Mouse (Mus musculus) midbrain, embryonic 11.5 days (tissue): ENCODE measurements at regions not wholly inside any gene's neighbourhood (a gene's known extent, or its start where the extent isn't known, plus 50 kb on each side); places are given as distances from the start of the nearest gene placed in this dataset.
A peak's percentile ranks its signal among the peaks of the same experiment; 100 is the strongest.
"Not testable (repeated sequence)": the region's sequence is repeated elsewhere in the genome, so short reads cannot be mapped to it uniquely, and the experiment has no call there.

Source experiments
- ATAC-seq: fragments of 200-750 bp; cut with Nextera tagmentation; 2 replicates; pipeline ENCODE4 v1.8.0; 2017; ENCODE audit warnings: moderate TSS enrichment, moderate library complexity; ENCODE audit not compliant: low FRiP score
- DNase-seq: peaks from one replicate; pipeline ENCODE4 v3.0.0; 2015; ENCODE audit warnings: low spot score; ENCODE audit errors: missing footprints
- H3K27ac ChIP-seq: fragments of 300-500 bp; sonication (generic); 2 replicates; pipeline ENCODE4 v1.5.1; 2014; ENCODE audit warnings: low read depth, low read length
- H3K27me3 ChIP-seq: fragments of 300-500 bp; sonication (generic); 2 replicates; pipeline ENCODE4 v1.6.1; 2014; ENCODE audit warnings: mild to moderate bottlenecking, low read length, moderate library complexity, mixed read lengths; ENCODE audit not compliant: control insufficient read depth, insufficient read depth
- H3K36me3 ChIP-seq: fragments of 300-500 bp; sonication (generic); 2 replicates; pipeline ENCODE4 v1.6.1; 2014; ENCODE audit warnings: mild to moderate bottlenecking, low read length, moderate library complexity, mixed read lengths; ENCODE audit not compliant: control insufficient read depth, insufficient read depth
- H3K4me1 ChIP-seq: fragments of 300-500 bp; sonication (generic); 2 replicates; pipeline ENCODE4 v1.6.1; 2014; ENCODE audit warnings: low read length; ENCODE audit not compliant: control insufficient read depth, insufficient read depth
- H3K4me2 ChIP-seq: fragments of 300-500 bp; sonication (generic); 2 replicates; pipeline ENCODE4 v1.6.1; 2014; ENCODE audit warnings: mild to moderate bottlenecking, moderate library complexity
- H3K4me3 ChIP-seq: fragments of 300-500 bp; sonication (generic); 2 replicates; pipeline ENCODE4 v1.5.1; 2014; ENCODE audit warnings: low read depth, low read length
- H3K9ac ChIP-seq: fragments of 300-500 bp; sonication (generic); 2 replicates; pipeline ENCODE4 v1.6.1; 2014; ENCODE audit warnings: low read length
- H3K9me3 ChIP-seq: fragments of 300-500 bp; sonication (generic); 2 replicates; pipeline ENCODE4 v1.6.1; 2016; ENCODE audit warnings: low read length; ENCODE audit not compliant: control insufficient read depth
- WGBS: fragments of 180-500 bp; shearing (Covaris S2); extraction: QIAGEN DNeasy Blood & Tissue Kit; methylation state at CpG from one replicate; pipeline ENCODE4 v1.1.7; 2014; 5-methylcytosine and 5-hydroxymethylcytosine counted together

- H3K9ac ChIP-seq, H3K9me3 ChIP-seq, H3K4me3 ChIP-seq, H3K36me3 ChIP-seq, ATAC-seq, H3K4me2 ChIP-seq, H3K27ac ChIP-seq, H3K27me3 ChIP-seq, DNase-seq, H3K4me1 ChIP-seq: not testable (repeated sequence)
- WGBS: 90% methylated on average over 2 of the region's 2 CpGs
Measured at GRCm38 (mm10) chr6:48188363-48188762, 102.0 kb upstream of the Zfp746 start.

DNA sequence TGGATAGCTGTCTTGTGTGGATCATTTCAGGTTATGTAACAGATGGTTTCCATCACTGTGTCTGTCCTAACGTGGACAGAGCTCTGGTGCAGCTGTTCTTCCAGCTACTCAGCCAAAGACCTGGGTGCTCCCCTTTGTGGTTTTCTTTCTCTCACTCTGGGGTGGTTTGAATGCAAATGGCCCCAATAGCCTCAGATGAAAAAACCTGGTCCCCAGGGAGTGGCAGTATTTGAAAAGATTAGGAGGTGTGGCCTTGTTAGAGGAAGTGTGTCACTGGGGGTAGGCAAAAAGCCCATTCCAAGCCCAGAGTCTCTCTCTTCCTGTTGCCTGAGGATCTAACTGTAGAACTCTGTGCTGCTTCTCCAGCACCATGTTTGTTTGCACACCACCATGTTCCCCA, 98.9 kb upstream of the Zfp746 start:
- H3K9ac ChIP-seq: no peak overlapping the region
- WGBS: 36% methylated on average over 1 of the region's 1 CpGs

GRCm38 (mm10) chr6:48178360-48179120, 92.1 kb upstream of the Zfp746 start:
- no peaks in the 10 kb centered on the region for H3K4me1 ChIP-seq
- H3K9ac ChIP-seq: peak overlapping the region; percentile 42
- no peaks in the 10 kb centered on the region for H3K36me3 ChIP-seq
- H3K4me2 ChIP-seq: no peak overlapping the region
- WGBS: 44% methylated on average over 3 of the region's 3 CpGs
- H3K27ac ChIP-seq: no peak overlapping the region
- no peaks in the 10 kb centered on the region for H3K27me3 ChIP-seq
- no peaks in the 10 kb centered on the region for H3K9me3 ChIP-seq
- peak; percentile 61; the same call in 1 of the 2 replicates for ATAC-seq
- peak; percentile 88 for DNase-seq
- no peak overlapping the region for H3K4me3 ChIP-seq

More for the DNA sequence above, 98.9 kb upstream of the Zfp746 start:
- Histone ChIP-seq H3K4me2 (no peak overlapping the region), H3K4me1 (no peaks in the 10 kb centered on the region), H3K36me3 (no peaks in the 10 kb centered on the region), H3K27me3 (no peaks in the 10 kb centered on the region), H3K4me3 (no peak overlapping the region), H3K9me3 (no peaks in the 10 kb centered on the region), H3K27ac (no peak overlapping the region)
- DNase-seq (no peak), ATAC-seq (no peak)

DNA sequence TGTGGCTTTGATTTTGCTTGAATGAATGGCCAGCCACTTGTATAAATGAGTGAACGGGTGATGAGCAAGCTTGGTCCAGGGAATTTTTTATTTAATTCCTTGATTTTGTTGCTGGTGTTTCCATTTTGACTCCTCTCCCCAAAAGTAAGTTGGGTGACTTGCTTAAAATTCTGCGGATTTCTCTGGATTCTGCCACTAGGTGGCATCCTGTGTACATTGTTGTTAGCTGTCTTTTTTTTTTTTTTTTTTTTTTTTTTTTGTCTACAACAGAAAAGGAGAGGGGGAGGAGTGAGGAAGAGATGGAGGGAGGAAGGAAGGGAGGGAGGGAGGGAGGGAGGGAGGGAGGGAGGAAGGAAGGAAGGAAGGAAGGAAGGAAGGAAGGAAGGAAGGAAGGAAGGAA, 91.5 kb upstream of the Zfp746 start:
- ATAC-seq: no peak
- no peaks in the 10 kb centered on the region for H3K4me1 ChIP-seq
- H3K27ac ChIP-seq: no peak overlapping the region
- no peak overlapping the region for H3K9ac ChIP-seq
- no peaks in the 10 kb centered on the region for H3K36me3 ChIP-seq
- peak; percentile 92 for DNase-seq
- 8% methylated on average over 2 of the region's 2 CpGs for WGBS
- no peaks in the 10 kb centered on the region for H3K9me3 ChIP-seq
- H3K4me2 ChIP-seq: no peak overlapping the region
- H3K4me3 ChIP-seq: no peak overlapping the region
- H3K27me3 ChIP-seq: no peaks in the 10 kb centered on the region

DNA sequence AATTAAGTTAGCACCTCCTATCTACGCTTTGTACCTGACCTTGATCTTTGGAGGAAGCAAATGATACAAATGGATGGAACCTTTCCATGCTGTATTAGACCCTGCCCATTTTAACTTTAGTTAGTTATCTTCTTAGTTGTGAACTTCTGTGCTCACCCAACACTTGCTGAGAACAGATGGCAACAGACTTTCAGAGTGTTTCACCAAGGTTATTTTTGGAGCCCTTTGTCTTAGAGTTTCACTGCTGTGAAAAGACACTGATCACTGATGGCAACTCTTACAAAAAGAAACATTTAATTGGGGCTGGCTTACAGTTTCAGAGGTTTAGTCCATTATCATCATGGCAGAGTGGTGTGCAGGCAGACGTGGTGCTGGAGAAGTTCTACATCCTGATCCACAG, 88.8 kb upstream of the Zfp746 start:
- Histone ChIP-seq H3K27ac (no peak overlapping the region), H3K4me3 (no peak overlapping the region), H3K36me3 (no peaks in the 10 kb centered on the region), H3K4me2 (no peak overlapping the region), H3K9me3 (no peaks in the 10 kb centered on the region), H3K27me3 (no peaks in the 10 kb centered on the region), H3K9ac (no peak overlapping the region), H3K4me1 (no peaks in the 10 kb centered on the region)
- DNase-seq (no peak), ATAC-seq (no peak)
- WGBS: 85% methylated on average over 2 of the region's 2 CpGs

DNA sequence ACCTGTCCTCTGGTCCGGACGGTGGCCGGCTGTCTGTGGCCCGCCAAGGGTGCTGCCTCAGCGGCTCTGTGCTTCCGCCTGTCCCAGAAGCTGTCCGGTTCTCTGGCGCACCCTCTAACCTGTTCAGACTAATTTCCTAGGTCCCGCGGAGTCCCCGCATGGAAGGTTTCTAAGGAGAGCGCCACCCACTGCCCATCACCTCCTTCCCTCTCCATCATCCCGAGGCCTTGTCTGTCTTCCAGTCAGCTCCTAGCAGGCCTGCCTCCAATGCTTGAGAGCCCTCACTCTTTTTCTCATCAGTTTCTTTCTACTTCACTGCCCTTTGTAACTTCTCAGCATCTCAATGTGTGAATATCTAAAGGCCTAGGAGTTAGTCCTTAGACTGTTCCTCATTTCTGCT, 86.4 kb upstream of the Zfp746 start:
- not testable (repeated sequence) for ATAC-seq, H3K27ac ChIP-seq, H3K9me3 ChIP-seq, H3K9ac ChIP-seq, H3K27me3 ChIP-seq, H3K4me1 ChIP-seq, DNase-seq, H3K36me3 ChIP-seq, H3K4me3 ChIP-seq, H3K4me2 ChIP-seq
- WGBS: 88% methylated on average over 9 of the region's 13 CpGs

DNA sequence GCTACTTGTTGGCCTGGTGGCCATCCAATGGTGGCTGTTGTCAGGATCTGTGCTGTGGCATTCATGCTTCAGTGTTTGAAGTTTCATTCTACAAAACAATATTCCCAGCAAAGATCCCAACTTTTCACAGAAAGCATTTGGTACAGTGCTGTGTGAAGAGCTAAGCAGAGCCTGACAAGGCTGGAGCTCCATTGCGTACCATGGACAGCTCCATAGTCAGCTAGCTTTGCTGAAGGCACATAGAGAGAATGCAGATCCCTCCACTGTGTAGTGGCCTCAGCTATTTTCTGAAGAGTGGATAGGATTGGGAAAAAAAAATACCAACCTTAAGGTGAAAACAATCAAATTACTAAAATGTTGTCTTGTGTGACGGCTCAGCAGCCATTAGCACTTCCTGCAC, 50.5 kb upstream of the Zfp746 start:
- Histone ChIP-seq H3K4me3 (no peak overlapping the region), H3K36me3 (no peaks in the 10 kb centered on the region), H3K4me2 (no peak overlapping the region), H3K27ac (no peak overlapping the region), H3K4me1 (no peaks in the 10 kb centered on the region), H3K27me3 (no peaks in the 10 kb centered on the region), H3K9me3 (no peaks in the 10 kb centered on the region), H3K9ac (no peak overlapping the region)
- ATAC-seq (no peak), DNase-seq (no peak)
- 62% methylated on average over 2 of the region's 2 CpGs for WGBS
